Mouse (Mus musculus) heart, postnatal 36 days (tissue): Measurements from ENCODE around the gene Fut11. TPM values are rescaled to one million over a fixed set of nuclear protein-coding genes. Genes with fewer than 3 reads are reported as not detected.

Experiments
- DNase-seq, 2 experiments: peaks; one replicate each; pipeline ENCODE4 v3.0.0; 2021 to 2022
- intact Hi-C: fragments of 180-260 bp; cut with DNase I; formaldehyde crosslinking; loops from one replicate; pipeline ENCODE4 v1.15.1; 2025
- total RNA-seq, 2 experiments: library from RNA; stranded (reverse); gene quantifications; 2 replicates each; pipeline ENCODE4 v1.2.3; 2021

Fut11 gene
- total RNA-seq, 2 experiments from 2014 or later = 6.6 to 7.1 TPM

DNA sequence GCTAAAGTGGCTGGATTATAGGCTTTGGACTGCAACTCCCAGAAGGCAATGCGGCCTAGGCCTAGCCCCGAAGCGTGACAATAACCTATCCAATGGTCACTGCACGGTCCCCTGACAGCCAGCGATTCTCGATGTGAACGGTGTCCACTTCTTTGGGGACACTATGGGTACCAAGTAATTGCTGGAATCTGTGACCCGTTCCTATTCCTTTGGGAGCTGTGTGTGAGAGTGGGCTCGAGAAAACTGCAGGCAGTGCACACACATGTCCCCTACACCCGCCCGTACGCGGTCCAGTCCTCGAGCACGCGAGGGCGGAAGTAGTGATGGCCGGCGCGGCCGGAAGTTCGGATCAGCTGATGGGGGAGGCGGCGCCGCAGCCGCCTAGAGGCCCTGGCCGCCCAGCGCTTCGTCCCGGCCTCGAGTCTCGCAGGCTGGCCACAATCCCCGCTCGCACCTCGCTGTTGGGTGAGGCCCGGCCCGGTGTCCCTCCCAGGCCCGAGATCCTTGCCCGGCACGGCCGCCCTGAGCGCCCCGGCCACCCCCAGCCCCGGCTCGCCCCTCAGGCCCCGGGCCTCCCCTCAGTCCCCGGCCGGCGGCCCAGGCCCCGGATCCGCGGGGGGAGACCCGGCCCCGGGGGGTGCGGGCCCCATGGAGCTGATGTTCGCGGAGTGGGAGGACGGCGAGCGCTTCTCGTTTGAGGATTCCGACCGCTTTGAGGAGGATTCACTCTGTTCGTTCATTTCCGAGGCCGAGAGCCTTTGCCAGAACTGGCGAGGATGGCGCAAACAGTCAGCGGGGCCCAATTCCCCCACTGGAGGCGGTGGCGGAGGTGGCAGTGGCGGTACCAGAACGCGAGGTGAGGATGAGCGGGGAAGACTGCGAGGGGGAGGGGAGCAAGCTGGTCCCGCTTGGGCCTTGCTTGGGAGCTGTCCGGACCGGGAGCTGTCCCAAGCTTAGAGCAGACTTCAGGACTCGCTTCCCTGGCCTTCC, 12.7 kb downstream of the Fut11 start, which contains the start of gene Zswim8:
Gene Zswim8, plus strand, starts transcription at position 352 of the 990 bp plus-strand sequence.
- intact Hi-C loops = no loop called here
- DNase-seq = peak; percentile 87 to 94

DNA sequence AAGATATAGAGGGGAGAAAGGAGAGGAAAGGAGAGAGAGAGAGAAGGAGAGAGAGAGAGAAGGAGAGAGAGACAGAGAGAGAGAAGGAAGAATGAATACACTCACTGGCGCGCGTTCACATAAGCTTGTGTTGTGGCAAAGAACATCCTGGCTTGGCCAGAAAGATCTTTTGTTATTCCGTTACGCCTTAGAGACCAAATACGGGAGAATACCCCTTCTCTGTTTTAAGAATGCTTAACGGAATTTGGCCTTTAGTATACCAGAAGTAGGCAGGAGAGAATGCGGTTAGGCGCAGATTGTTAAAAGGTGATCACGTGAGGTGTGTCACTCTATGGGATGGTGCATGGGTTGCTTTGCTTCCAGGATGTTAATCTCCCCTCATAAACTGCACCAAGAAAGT, 13.5 kb downstream of the Fut11 start:
- intact Hi-C loops = no loop called here
- DNase-seq = no peak

DNA sequence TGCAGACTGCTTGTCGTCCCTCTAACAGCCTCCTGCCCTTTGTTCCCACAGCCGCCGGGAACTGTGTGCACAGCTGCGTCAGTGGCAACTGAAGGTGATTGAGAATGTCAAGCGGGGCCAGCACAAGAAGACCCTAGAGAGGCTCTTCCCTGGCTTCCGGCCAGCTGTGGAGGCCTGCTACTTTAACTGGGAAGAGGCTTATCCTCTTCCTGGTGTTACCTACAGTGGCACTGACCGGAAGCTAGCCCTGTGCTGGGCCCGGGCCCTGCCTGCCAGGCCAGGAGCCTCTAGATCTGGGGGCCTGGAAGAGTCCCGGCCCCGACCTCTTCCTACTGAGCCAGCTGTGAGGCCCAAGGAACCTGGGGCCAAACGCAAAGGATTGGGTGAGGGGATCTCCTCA, 19.1 kb downstream of the Fut11 start:
- no peak for DNase-seq
- intact Hi-C loops = no loop called here

DNA sequence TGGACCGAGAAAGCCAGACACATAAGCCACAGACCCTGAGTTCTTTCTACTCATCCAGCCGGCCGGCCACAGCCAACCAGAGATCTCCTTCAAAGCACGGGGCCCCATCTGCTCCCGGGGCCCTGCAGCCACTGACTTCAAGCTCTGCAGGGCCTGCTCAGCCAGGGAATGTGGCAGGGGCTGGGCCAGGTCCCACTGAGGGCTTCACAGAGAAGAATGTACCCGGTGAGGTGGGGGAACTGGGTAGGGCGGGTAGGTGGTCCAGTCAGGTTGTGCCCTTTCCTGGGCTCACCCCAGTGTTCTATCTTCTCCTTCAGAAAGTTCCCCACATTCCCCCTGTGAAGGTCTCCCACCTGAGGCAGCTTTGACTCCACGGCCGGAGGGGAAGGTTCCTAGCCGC, 23.7 kb downstream of the Fut11 start:
- DNase-seq = no peak

DNA sequence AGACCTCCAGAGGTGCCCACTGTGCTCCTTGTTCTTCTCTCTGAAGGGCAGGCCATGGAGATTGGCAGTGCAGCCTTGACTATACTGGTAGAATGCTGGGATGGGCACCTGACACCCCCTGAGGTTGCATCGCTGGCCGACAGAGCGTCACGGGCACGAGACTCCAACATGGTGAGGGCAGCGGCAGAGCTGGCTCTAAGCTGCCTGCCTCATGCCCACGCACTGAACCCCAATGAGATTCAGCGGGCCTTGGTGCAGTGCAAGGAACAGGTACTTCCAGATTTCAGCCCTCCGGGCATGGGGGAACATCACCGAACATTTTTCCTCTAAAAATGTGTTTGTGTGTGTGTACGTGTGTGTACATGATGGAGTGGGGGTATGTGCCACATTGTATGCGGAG, 25.0 kb downstream of the Fut11 start:
- intact Hi-C loops = no loop called here
- no peak for DNase-seq

More for the DNA sequence above, 23.7 kb downstream of the Fut11 start:
- intact Hi-C loops = no loop called here

DNA sequence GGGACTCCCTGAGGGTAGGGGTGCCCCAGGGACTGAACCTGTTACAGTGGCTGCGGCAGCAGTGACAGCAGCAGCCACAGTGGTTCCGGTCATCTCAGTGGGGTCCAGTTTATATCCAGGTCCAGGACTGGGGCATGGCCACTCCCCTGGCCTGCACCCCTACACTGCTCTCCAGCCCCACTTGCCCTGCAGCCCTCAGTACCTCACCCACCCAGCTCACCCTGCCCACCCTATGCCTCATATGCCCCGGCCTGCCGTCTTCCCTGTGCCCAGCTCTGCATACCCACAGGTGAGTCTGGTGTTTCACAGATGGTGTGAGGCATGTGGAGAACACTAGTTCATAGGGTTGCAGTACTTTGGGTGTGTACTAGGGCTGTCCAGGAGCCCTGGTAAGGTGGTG, 26.6 kb downstream of the Fut11 start:
- DNase-seq = no peak
- intact Hi-C loops = no loop called here

DNA sequence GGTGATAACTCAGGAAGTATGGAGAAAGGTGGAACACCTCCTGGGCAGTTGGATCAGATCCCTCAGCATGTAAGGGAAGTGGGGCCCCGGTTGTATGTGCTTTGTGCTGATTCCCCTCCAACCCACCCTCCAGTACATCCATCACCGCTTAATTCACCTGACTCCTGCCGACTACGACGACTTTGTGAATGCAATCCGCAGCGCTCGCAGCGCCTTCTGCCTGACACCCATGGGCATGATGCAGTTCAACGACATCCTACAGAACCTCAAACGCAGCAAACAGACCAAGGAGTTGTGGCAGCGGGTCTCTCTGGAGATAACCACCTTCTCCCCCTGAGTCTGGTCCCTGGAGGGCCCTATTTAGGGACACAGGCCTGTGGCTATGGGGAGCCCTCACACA, 28.2 kb downstream of the Fut11 start:
- intact Hi-C loops = no loop called here
- no peak for DNase-seq

DNA sequence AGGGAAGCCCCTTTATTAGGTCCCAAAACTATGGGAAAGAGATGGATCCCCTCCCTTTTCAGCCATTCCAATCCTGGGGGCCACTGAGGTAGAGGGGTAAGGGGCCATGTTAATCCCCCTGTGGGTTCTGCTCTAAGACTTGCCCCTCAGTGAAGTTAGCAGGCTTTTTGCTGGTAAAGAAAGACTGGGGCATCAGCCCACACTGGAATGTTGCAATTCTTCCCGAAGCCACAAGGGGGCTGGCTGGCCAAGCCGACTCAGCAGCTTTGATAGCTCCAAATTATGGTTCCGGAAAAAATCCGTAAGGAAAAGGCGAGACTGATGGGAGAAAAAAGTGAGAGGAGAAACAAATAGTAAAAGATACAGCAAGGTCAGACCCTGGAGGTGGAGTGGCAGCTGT, 29.3 kb downstream of the Fut11 start:
- DNase-seq = peak; percentile 73 to 76
- intact Hi-C loops = no loop called here

DNA sequence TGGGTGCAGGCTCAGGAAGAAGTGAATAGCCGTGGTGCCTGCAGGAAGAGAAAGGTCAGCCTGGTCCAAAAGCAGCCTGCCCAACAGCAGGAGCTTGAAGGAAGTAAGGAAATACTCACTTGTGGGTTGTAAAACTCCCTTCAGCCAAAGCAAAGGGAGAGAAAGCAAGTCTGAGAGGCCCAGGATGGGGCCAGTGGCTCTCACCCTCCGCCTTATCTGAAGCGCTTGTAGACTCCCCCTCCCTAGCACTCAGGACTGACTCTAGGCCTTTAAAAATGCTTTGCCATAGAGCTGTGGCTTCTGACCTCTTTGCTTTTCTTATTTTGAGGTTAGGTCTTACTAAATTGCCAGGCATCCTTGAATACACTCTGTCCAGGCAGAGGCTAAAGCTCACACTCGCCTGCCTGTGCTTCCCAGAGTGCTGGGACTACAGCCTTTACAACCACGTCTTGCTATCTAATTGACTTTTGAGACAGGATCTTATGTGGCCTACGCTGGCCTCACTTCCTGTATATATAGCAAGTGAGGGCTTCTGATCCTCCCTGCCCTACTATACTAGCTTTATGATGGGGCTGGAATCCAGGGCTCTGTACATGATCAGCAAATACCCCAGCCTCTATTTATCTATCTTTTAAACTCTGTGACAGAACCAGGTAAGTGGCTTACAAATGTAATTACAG, 31.0 kb downstream of the Fut11 start:
- intact Hi-C loops = no loop called here

DNA sequence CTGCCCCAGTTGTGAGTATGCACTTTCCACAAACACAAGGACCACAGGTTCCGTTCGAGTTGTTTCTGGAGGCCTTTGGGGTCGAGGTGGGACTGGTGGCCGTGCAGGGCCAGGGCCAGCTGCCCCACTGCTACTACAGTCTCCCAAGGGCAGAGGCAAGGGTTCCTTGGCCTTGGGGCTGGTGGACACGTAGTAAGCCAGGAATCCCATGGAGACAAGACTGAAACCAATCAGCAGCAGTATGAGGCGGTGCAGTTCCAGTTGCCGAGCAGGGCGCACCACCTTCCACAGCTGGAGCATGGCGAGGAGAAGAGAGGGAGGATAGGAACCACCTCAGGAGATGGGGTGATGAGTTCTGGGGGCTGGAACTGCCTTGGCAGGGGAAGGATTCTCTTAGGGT, 35.1 kb downstream of the Fut11 start:
- intact Hi-C loops = no loop called here

More for the DNA sequence above, 31.0 kb downstream of the Fut11 start:
- DNase-seq = no peak

DNA sequence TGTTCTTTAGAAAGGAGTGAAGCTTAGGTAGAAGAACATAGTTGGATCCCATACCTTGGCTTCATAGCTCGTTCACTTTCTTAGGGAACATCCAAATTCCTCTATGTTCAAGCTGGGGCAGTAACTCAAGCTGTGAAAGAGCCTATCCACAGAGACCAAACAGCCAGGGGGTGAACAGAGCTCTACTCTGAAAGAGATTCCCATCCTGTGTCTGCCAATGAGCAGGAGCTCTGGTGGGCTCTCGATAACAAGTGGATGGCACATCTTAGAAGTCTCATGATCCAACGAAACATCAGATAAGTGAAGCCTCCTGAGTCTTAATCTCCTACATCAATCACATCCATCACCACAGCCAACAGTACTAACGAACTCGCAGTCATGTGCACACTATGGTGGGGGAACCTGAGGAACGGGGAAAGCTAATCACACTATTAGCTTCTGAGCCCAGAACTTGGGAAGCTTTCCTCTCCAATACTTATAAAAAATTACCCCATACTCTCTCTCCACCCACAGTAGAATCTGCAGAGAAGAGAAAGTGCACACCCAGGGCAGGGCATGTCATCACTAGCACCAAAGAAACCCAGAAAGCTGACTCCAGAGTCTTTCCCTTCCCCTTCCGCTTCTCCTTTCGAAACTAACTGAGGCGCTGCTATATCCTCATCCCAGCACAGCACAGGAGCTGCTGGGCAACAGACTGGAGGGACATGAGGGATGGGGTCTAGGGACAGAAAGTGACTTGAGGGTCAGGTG, 36.3 kb downstream of the Fut11 start:
- no peak for DNase-seq
- intact Hi-C loops = no loop called here

More for the DNA sequence above, 35.1 kb downstream of the Fut11 start:
- DNase-seq = no peak

DNA sequence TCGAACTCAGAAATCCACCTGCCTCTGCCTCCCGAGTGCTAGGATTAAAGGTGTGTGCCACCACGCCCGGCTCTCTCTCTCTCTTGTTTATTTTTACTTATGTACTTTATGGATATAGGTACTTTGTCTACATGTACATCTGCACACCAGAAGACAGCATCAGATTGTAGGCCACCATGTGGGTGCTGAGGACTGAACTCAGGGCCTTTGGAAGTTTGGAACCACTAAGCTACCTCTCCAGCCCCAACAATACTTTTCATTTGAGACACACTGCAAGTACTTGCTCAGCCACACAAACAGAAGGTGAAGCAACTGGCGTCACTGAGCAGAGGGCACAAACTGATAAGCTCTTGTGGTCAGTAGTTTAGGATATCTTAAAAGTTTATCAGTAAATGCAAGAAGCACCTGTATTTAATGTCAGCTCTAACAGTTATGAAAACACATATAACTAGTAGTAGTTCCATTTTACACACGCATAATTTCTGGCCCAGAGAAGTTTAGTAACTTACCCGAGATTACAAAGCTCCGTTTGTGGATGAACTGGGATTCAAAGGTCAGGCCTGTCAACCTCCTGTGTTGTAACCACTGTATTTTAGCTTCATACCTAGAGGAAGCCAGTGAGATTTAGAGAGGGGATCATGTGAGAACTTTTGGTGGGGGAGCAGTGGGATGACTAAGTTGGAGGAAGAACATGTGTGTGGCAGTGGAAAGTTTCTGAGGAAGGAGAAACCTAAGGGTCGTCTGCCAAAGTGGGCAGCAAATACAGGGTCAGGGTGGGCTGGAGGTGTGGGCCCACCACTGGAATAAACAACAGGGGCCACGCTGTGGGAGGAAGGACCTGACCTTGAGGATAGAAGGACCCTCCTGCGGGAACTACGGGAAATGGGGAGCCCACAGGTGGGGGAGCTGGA, 38.5 kb downstream of the Fut11 start:
- intact Hi-C loops = no loop called here

DNA sequence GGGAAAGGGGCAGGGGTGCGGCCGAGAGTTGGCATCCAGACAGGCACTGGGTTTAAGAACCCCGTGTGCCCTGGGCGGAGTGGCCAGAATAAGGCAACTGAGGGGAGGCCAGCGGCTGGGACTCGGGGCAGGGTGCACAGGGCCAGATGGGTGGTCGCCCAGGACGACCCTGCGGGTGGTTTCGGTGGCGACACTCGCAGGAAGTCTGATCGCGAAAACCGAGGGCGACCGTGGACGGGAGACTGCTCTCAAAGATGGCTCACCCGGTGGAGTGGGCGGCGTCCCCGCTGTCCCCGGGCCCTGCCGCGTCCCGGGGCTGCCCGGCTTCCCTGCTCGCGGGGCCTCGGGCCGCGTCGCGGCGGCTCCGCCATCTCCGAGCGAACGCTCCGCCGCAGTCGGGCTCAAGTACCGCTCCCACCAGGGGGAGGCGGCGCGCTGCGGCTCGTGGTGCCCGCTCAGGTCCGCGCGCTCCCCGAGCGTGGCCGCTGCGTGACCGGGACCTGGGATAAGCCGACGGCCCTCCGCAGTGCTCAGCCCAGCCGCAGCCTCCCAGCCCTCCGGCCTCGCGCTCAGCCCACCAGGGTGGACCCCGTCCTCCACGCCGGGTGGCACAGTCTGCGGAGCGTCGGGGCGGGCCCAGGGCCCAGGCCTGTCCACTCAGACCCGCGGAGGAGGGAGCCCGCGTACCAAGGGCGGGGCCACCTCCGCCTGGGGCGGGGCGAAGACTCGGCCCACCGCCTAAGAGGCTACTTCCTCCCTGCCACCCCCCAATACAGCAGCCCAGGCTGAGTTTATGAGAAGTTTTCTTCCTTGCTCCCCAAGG, 39.4 kb downstream of the Fut11 start, which contains the start of gene Ndst2:
Gene Ndst2, minus strand, starts transcription at position 611 of the 823 bp plus-strand sequence.
- DNase-seq = peak; percentile 86 to 96
- intact Hi-C loops = no loop called here

More for the DNA sequence above, 38.5 kb downstream of the Fut11 start:
- DNase-seq = no peak

DNA sequence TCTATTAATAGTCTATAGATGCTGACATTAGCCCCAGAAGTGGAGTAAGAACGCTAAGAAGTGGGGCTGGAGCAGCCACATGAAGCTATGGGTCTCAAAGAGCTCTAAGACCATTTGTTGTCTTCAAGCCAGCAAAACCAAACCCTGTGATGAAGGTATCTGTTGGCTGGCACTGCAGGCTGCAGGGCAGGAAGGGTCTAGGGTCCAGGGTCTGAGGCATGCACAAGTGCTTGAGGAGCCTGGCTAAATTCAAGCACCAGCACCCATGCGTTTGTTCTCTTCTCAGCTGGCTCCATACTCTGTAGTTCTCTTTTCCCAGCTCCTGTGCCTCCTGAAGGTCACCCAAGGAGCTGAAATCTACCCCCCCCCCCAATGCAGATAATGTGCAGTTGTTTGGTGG, 40.3 kb downstream of the Fut11 start:
- intact Hi-C loops = no loop called here

DNA sequence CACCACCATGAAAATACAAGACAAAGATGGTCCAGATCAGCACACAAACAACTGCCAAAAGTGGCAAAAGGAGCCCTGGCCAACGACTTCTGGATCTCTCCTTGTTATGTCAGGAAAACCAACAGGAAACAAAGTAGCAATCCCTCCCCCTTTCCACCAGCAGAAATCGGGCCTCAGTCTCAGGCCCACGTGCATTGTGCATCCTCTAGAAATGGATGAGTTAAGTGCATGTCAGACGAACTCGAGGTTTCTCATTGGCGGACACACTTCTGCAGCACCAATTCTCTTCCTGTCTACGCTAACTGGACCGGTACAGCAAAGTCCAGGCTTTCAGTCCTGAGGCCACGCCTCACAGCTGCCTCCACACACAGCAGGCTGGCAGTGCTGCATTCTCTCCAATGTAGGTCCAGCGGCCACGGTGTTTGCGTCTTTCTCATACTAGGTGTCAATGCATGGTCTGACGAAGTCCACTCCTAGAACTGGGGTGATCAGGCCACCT, 41.2 kb downstream of the Fut11 start:
- DNase-seq = no peak
- intact Hi-C loops = loop anchor here (2.0 kb wide), 1 partner anchor 59 kb away; the partner anchor contains the start of gene Camk2g

More for the DNA sequence above, 40.3 kb downstream of the Fut11 start:
- no peak for DNase-seq

DNA sequence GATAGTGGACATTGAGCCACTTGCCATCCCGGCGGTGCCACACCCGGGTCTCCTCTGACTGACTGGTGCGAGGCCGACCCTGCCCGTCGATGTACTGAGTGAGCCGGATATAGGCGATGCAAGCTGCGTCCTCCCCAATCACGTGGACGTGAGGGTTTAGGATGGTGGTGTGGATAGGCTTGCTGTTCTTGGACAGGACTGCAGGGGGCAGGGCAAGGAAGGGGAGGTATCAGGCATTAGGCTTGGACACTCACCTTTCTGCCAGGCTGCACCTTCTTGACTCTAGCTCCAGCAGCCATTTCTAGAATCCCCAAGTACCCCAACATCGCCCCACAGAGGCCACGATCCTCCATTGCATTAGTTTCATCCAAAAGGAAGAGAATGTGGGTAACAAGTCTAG, 42.5 kb downstream of the Fut11 start:
- peak; percentile 58 to 61 for DNase-seq
- intact Hi-C loops = loop anchor here (2.0 kb wide), 1 partner anchor 57 kb away; the partner anchor contains the start of gene Camk2g

DNA sequence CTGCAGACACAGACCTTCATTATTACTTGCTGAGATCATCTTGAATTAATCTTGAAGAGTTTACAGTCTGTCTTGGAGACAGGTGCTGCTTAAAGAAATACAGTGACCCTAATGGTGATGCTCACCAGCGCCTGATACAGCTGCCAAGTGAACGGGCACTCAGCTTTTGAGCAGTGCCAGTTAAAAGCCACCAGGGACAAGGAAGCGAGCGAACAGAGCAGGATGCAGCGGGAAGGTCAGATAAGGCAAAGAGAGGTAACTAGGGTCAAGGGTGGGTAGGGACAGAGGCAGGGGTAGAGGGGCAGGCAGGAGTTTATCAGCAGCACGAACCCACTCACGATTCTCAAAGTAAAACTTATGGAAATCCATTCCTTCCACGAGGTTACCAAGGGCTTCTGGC, 43.7 kb downstream of the Fut11 start:
- DNase-seq = no peak
- intact Hi-C loops = loop anchor here (2.0 kb wide), 1 partner anchor 18 kb away; no protein-coding TSS in a partner anchor

DNA sequence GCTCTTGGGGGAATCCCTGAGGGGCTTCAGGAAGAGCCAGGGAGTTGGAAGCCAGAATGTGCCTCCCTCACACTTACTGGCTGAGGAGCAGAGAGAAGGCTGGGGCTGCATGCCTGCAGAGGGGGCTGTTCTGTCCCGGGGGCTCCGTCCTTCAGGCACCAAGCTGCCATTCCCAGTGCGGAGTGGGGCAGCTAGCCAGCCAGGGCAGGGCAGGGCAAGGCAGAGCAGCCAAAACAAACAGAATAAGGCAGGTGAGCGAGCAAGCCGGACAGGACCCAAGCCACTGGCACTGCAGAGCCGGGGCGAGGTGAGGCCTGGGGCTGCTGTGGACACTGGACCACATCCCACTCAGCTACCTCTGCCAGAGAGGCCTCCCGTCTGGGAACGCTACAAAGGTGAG, 46.5 kb downstream of the Fut11 start:
- intact Hi-C loops = no loop called here
- no peak for DNase-seq
